Mouse (Mus musculus) lung, postnatal 0 days (tissue): ENCODE data around the gene Nsun2. TPM values are rescaled to one million over a fixed set of nuclear protein-coding genes. Genes with fewer than 3 reads are reported as not detected.

Experiments used
- ATAC-seq: fragments of 200-750 bp; cut with Nextera tagmentation; 2 replicates; pipeline ENCODE4 v1.8.0; 2017; ENCODE audit warnings: moderate library complexity
- DNase-seq: peaks from one replicate; pipeline ENCODE4 v3.0.0-alpha.2; 2016; ENCODE audit warnings: low spot score
- H3K27ac ChIP-seq: fragments of 300-500 bp; sonication (generic); 2 replicates; pipeline ENCODE4 v1.5.1; 2014; ENCODE audit warnings: antibody characterized with exemption, mild to moderate bottlenecking, low read length, mixed read lengths
- H3K27me3 ChIP-seq: fragments of 300-500 bp; sonication (generic); replicated peaks from 2 replicates; pipeline ENCODE4 v1.6.1; 2014; ENCODE audit warnings: low read length, mixed read lengths; ENCODE audit not compliant: insufficient read depth
- H3K36me3 ChIP-seq: fragments of 300-500 bp; sonication (generic); 2 replicates; pipeline ENCODE4 v1.6.1; 2014; ENCODE audit warnings: low read length, mixed read lengths; ENCODE audit not compliant: insufficient read depth
- H3K4me1 ChIP-seq: fragments of 300-500 bp; sonication (generic); 2 replicates; pipeline ENCODE4 v1.6.1; 2014; ENCODE audit warnings: antibody characterized with exemption, low read depth, low read length, mixed read lengths; ENCODE audit not compliant: insufficient read depth
- H3K4me2 ChIP-seq: fragments of 300-500 bp; sonication (generic); replicated peaks from 2 replicates; pipeline ENCODE4 v1.6.1; 2014; ENCODE audit warnings: low read depth, mild to moderate bottlenecking, low read length, moderate library complexity, mixed read lengths
- H3K4me3 ChIP-seq: fragments of 300-500 bp; sonication (generic); 2 replicates; pipeline ENCODE4 v1.5.1; 2014; ENCODE audit warnings: low read depth, low read length
- H3K9ac ChIP-seq: fragments of 300-500 bp; sonication (generic); replicated peaks from 2 replicates; pipeline ENCODE4 v1.6.1; 2014; ENCODE audit warnings: low read depth, mild to moderate bottlenecking
- H3K9me3 ChIP-seq: fragments of 300-500 bp; sonication (generic); 2 replicates; pipeline ENCODE4 v1.6.1; 2016; ENCODE audit warnings: low read length, mixed read lengths
- CTCF ChIP-seq: IDR thresholded peaks from 2 replicates; pipeline ENCODE4 v1.5.1; 2016; ENCODE audit warnings: antibody characterized with exemption, mild to moderate bottlenecking
- EP300 ChIP-seq: IDR thresholded peaks from 2 replicates; pipeline ENCODE4 v1.6.1; 2016; ENCODE audit warnings: antibody characterized with exemption, mild to moderate bottlenecking, control low read depth
- WGBS: fragments of 180-500 bp; shearing (Covaris S2); extraction: QIAGEN DNeasy Blood & Tissue Kit; methylation state at CpG from one replicate; pipeline ENCODE4 v1.1.7; 2014; 5-methylcytosine and 5-hydroxymethylcytosine counted together
- polyA plus RNA-seq: library from polyadenylated mRNA; unstranded; fragments of >200 nt; fragmentation: Nextera tagmentation; extraction: Ambion mirVana; gene quantifications from 2 replicates; pipeline ENCODE4 v1.2.1, GENCODE M21; 2015

Nsun2 gene
- polyA plus RNA-seq, 1 experiment from 2014 or later: 34.7 TPM

- ATAC-seq: no peak
- no peak overlapping the region for H3K27ac ChIP-seq
- TF ChIP-seq CTCF: no peak
- no peak for TF ChIP-seq EP300
- H3K27me3 ChIP-seq: no peaks in the 10 kb centered on the region
- H3K4me1 ChIP-seq: no peaks in the 10 kb centered on the region
- H3K4me2 ChIP-seq: no peak overlapping the region
- DNase-seq: no peak
- no peak overlapping the region for H3K4me3 ChIP-seq
- H3K9ac ChIP-seq: no peak overlapping the region
- 64% methylated on average over 10 of the region's 10 CpGs for WGBS
- H3K36me3 ChIP-seq: no peaks in the 10 kb centered on the region
- no peaks in the 10 kb centered on the region for H3K9me3 ChIP-seq
Observed at GRCm38 (mm10) chr13:69586337-69586736, 52.8 kb downstream of the Nsun2 start.

DNA sequence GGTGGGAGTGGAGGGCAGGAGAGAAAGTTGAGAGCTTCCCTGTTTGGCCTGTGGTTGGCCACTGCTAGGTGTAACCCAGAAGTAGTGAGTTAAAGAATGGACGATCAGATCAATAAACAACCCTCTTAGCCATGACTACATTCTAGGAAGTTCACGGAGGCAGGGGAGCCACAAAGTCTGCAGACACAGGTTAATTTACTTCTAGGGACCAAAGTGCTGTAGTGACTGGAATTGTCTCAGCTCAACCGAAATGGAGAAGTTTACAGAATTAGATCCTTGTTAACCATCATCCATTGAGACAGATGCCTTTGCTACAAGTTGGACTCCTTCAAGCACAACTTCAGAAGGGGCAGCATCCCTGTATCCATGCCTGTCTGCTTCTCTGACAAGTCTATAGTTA is 54.3 kb downstream of the Nsun2 start:
- Histone ChIP-seq H3K27me3 (no peaks in the 10 kb centered on the region), H3K36me3 (no peaks in the 10 kb centered on the region), H3K27ac (no peak overlapping the region), H3K4me2 (no peak overlapping the region), H3K4me1 (no peaks in the 10 kb centered on the region), H3K9me3 (no peaks in the 10 kb centered on the region), H3K9ac (no peak overlapping the region), H3K4me3 (no peak overlapping the region)
- no peak for ATAC-seq
- no peak for DNase-seq
- TF ChIP-seq EP300 (no peak), CTCF (no peak)
- 58% methylated on average over 3 of the region's 3 CpGs for WGBS

- H3K4me3 ChIP-seq: no peak overlapping the region
- no peak overlapping the region for H3K4me2 ChIP-seq
- no peak overlapping the region for H3K27ac ChIP-seq
- no peaks in the 10 kb centered on the region for H3K36me3 ChIP-seq
- ATAC-seq: no peak
- H3K9ac ChIP-seq: no peak overlapping the region
- no peak for DNase-seq
- H3K27me3 ChIP-seq: no peaks in the 10 kb centered on the region
- no peak for TF ChIP-seq CTCF
- no peak for TF ChIP-seq EP300
- 45% methylated on average over 6 of the region's 6 CpGs for WGBS
- no peaks in the 10 kb centered on the region for H3K9me3 ChIP-seq
- no peaks in the 10 kb centered on the region for H3K4me1 ChIP-seq
Observed at GRCm38 (mm10) chr13:69588263-69588662, 54.7 kb downstream of the Nsun2 start.

- Histone ChIP-seq H3K27me3 (no peaks in the 10 kb centered on the region), H3K36me3 (no peaks in the 10 kb centered on the region), H3K4me1 (no peaks in the 10 kb centered on the region), H3K4me3 (no peak overlapping the region), H3K4me2 (no peak overlapping the region), H3K9me3 (no peaks in the 10 kb centered on the region), H3K9ac (no peak overlapping the region), H3K27ac (no peak overlapping the region)
- ATAC-seq: no peak
- WGBS: 86% methylated on average over 5 of the region's 5 CpGs
- TF ChIP-seq EP300: no peak
- TF ChIP-seq CTCF: no peak
- DNase-seq: no peak
Observed at GRCm38 (mm10) chr13:69591338-69591737, 57.8 kb downstream of the Nsun2 start.

GRCm38 (mm10) chr13:69592226-69592625 is 58.7 kb downstream of the Nsun2 start:
- TF ChIP-seq CTCF: no peak
- no peak for TF ChIP-seq EP300
- H3K4me1 ChIP-seq: no peaks in the 10 kb centered on the region
- H3K4me3 ChIP-seq: no peak overlapping the region
- H3K9ac ChIP-seq: no peak overlapping the region
- no peaks in the 10 kb centered on the region for H3K36me3 ChIP-seq
- ATAC-seq (no peak), DNase-seq (no peak)
- WGBS: 75% methylated on average over 8 of the region's 8 CpGs
- no peak overlapping the region for H3K27ac ChIP-seq
- H3K27me3 ChIP-seq: no peaks in the 10 kb centered on the region
- H3K9me3 ChIP-seq: no peaks in the 10 kb centered on the region
- no peak overlapping the region for H3K4me2 ChIP-seq

GRCm38 (mm10) chr13:69593453-69593852 is 59.9 kb downstream of the Nsun2 start:
- no peak overlapping the region for H3K27ac ChIP-seq

GRCm38 (mm10) chr13:69594577-69595256 is 61.2 kb downstream of the Nsun2 start:
- 77% methylated on average over 7 of the region's 7 CpGs for WGBS
- Histone ChIP-seq H3K4me1 (no peaks in the 10 kb centered on the region), H3K27ac (no peak overlapping the region), H3K4me2 (no peak overlapping the region), H3K27me3 (no peaks in the 10 kb centered on the region), H3K36me3 (no peaks in the 10 kb centered on the region), H3K4me3 (no peak overlapping the region), H3K9ac (no peak overlapping the region), H3K9me3 (no peaks in the 10 kb centered on the region)
- DNase-seq (no peak), ATAC-seq (no peak)
- TF ChIP-seq EP300: no peak
- TF ChIP-seq CTCF: no peak

More at GRCm38 (mm10) chr13:69593453-69593852, 59.9 kb downstream of the Nsun2 start:
- 49% methylated on average over 8 of the region's 8 CpGs for WGBS
- Histone ChIP-seq H3K4me3 (no peak overlapping the region), H3K27me3 (no peaks in the 10 kb centered on the region), H3K9ac (no peak overlapping the region), H3K4me2 (no peak overlapping the region), H3K36me3 (no peaks in the 10 kb centered on the region), H3K9me3 (no peaks in the 10 kb centered on the region), H3K4me1 (no peaks in the 10 kb centered on the region)
- ATAC-seq (peak; percentile 33; the same call in 1 of the 2 replicates), DNase-seq (peak; percentile 18)
- TF ChIP-seq EP300 (no peak), CTCF (no peak)
